ENCODE assay signal across 17 mouse cellular contexts in genomic region chr19:53621681-53622080, GRCm38 (mm10). TPM values are rescaled to one million over a fixed set of nuclear protein-coding genes. Genes with fewer than 3 reads are reported as not detected.
"Had no signal": no experiment of that assay in that cellular context is flagged by ENCODE, and none has a peak within 500 bp of the region (broad histone marks: within the 10 kb centered on the region; RNA-seq: fewer than 3 reads in every experiment).

No protein-coding gene starts in this region.

- H3K27ac ChIP-seq: neural tube, embryonic 13.5 days; neural tube, embryonic 15.5 days; stomach, embryonic 15.5 days; stomach, postnatal 0 days had no signal

- H3K9me3 ChIP-seq: neural tube, embryonic 13.5 days; neural tube, embryonic 15.5 days; stomach, embryonic 15.5 days had no signal

- H3K4me3 ChIP-seq: neural tube, embryonic 13.5 days; neural tube, embryonic 15.5 days; stomach, embryonic 15.5 days had no signal

- H3K9ac ChIP-seq: neural tube, embryonic 13.5 days; neural tube, embryonic 15.5 days; stomach, embryonic 15.5 days had no signal

- H3K27me3 ChIP-seq: neural tube, embryonic 13.5 days; neural tube, embryonic 15.5 days; stomach, embryonic 15.5 days had no signal

- DNase-seq: retina, postnatal 1 day; right cerebral cortex, adult 18-20 months; right cerebral cortex, postnatal 14 days; right cerebral cortex, postnatal 25 days; right cerebral cortex, postnatal 4 days; spleen, adult 18-20 months; thymus, adult 18-20 months; thymus, adult 2 months; thymus, postnatal 14 days; thymus, postnatal 25 days; thymus, postnatal 36 days; thymus, postnatal 4 days had no signal

- H3K4me1 ChIP-seq: neural tube, embryonic 13.5 days; neural tube, embryonic 15.5 days; stomach, embryonic 15.5 days had no signal

- H3K4me2 ChIP-seq: neural tube, embryonic 13.5 days; neural tube, embryonic 15.5 days; stomach, embryonic 15.5 days had no signal

RNA-seq across cellular contexts. Expression of gene Rbm20, which starts 55.4 kb away (rescaled TPM):
- total RNA-seq: neutrophil, adult 5-6 weeks had no signal
